Mouse (Mus musculus) cerebellum, postnatal 25 days (tissue): ENCODE data around the gene Rassf8.

Experiments
- DNase-seq, 2 experiments: peaks; one replicate each; pipeline ENCODE4 v3.0.0; 2021; ENCODE audit warnings: mixed read lengths in 2 of 2

Gene Rassf8

DNA sequence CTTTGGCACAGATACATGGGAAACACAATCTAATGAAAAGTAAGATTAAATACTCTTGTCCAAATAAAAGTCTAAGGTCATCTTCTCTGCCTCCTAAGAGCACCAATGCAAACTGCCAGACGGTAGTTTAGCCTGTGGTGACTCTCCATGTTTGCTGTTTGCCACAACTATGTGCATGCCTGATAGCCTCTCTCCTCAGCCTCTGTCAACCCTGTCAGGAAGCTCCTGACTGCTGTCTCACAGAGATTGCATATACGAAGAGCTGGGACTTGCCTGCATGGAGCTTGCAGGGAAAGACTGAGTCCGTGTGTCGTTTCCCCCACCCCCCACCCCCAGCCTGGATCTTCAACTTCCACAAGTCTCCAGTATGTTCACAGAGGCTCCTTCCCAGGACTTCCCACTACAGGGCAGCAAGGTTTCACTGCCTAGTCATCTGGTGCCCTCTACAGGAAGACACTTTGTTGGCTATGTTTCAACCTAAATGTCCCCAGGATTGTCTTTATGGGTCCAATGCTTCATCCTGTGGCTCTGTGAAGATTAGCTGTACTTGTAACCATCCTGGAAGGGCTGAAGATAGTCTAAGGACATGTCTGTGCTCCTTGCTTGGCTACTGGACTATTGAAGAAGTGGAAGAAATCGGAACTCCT, 77.2 kb downstream of the Rassf8 start:
- peak in 1 of 2 experiments; percentile 66 for DNase-seq

DNA sequence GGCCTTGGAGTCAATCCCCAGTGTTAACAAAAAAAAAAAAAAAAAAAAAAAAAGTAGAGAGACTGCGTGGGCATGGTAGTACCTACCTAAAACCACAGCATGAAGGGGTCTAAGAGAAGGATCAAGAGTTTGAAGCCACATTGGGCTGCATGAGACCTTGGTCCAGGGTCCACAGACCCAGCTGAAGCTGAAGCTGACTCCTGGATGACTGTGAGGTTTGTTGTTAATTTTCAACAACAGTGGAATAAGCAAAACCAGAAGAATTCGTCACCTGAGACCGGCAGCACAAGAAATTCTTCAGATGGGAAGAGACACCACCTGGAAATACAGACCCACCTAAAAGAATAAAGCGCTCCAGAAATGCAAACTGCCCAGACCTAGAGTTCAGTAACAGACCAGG, 79.8 kb downstream of the Rassf8 start:
- no peak for DNase-seq

GRCm38 (mm10) chr6:145829062-145829835, 82.7 kb downstream of the Rassf8 start:
- no peak for DNase-seq

GRCm38 (mm10) chr6:145830117-145830516, 83.6 kb downstream of the Rassf8 start:
- DNase-seq, result peak; percentile 79 to 86

DNA sequence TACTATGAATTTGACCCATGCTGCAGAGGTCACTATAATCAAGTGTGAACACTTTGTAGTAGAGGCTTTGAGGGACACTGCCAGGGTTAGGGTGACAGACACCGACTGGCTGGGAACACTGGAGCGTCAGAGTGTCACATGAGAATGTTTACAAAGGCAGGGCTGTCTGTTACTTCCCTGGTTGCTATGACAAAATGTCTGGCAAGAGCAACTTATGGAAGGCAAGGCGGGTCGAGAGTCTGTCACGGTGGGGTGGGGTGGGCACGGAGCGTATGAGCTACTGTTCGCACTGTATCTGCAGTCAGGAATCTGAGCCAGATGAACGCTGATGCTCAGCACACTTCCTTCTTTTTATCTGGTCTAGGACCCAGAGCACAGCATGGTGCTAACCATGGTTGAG, 84.1 kb downstream of the Rassf8 start:
- DNase-seq, result no peak

GRCm38 (mm10) chr6:145832927-145833326, 86.4 kb downstream of the Rassf8 start:
- DNase-seq, result no peak

DNA sequence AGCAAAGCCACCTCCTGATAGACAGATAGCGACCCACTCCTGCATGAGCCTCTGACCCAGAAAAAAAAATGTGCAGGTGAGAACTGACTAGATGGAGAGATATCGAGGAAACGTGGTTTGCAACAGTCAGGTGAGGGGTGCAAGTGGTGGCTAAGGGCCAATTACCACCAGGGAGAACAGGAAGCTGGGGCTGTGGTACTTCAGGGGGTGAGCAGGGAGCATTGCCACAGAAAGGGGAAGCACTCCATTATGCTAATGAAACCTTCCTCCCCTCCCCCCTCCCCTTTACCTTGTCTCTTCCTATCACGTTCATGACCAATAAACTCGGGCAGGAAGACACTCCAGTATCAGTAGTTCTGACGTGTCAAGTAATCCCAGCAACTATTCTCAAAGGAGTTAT, 88.8 kb downstream of the Rassf8 start:
- DNase-seq, result no peak

DNA sequence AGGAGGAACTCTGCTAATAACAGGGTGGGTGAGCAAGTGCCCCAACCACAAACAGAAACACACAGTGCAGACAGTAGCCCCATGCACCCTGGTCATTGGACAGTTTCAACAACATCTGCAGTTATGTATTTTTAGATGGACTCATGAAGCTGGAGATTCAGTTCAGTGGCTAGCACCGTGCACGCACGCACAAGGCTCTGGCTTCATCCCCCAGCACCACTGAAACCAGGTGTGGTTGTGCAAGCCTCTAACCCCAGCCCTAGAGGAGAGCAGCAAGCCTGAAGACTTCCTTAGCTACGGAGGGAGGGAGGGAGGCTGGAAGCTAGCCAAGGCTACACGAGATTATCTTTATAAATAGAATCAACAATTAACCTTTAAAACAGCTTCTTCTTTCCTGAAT, 99.1 kb downstream of the Rassf8 start:
- DNase-seq, result no peak

GRCm38 (mm10) chr6:145846076-145846475, 99.5 kb downstream of the Rassf8 start:
- DNase-seq, result no peak

GRCm38 (mm10) chr6:145846948-145847347, 100.4 kb downstream of the Rassf8 start:
- no peak for DNase-seq

DNA sequence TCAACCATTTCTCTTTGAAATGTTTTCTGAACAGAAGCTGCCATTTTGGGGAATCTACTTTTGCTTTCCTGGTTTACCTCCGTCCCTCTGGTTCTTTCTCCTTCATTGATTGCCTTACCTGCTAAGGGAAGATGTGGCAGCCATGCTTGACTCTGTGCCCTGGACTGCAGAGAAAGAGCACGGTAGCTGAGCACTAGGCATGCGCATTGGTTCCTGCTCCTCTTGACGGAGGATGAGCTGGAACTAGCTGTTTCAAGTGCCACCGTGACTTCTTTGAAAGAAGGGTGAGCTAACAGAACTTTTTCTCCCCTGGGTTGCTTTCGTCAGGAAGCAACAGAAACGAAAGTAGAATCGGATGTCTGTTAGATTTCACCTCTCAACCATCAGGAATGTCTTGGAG, 101.1 kb downstream of the Rassf8 start:
- DNase-seq, result no peak

DNA sequence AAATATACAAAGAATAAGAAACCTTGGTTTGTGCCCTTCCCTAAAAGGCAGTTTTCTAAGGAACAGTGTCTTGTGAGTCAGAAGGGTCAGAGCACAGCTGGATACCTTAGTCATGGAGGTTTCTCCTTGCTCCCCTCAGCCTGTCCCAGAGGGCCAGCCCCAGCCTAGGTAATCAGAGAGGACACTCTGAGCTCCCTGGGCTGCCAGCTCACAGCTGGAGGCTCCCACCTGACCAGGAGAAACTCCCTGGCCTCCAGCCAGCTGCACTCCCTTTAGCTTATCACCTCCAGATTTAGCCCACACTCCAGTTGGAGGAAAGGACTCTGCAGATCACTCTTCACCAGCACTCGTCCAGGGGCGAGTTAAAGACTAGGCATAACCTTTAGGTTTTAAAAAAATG, 104.2 kb downstream of the Rassf8 start:
- peak; percentile 72 to 82 for DNase-seq

- DNase-seq, result no peak
Measured at GRCm38 (mm10) chr6:145851956-145852355, 105.4 kb downstream of the Rassf8 start.

GRCm38 (mm10) chr6:145852708-145853107, 106.2 kb downstream of the Rassf8 start:
- DNase-seq, result no peak

GRCm38 (mm10) chr6:145853356-145854079, 107.0 kb downstream of the Rassf8 start:
- DNase-seq, result no peak

DNA sequence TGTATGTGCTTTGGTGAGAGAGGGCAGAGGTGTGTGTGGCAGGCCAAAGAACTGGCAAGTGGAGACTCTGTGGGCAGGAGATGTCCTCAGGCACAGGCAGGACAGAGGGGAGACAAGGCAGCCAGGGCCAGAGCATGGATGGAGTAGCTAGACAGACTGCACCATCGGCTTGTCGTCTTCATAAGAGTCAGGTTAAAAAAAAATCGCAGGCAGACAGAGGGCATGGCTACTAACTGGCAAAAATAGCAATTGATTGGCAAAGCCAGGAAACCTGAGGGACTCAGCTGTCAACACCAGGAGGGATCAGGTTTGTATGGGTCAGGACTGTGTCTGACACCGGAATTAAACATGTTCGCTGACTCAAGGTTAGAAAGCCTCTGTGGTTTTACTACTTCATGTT, 108.2 kb downstream of the Rassf8 start:
- peak; percentile 29 to 37 for DNase-seq

DNA sequence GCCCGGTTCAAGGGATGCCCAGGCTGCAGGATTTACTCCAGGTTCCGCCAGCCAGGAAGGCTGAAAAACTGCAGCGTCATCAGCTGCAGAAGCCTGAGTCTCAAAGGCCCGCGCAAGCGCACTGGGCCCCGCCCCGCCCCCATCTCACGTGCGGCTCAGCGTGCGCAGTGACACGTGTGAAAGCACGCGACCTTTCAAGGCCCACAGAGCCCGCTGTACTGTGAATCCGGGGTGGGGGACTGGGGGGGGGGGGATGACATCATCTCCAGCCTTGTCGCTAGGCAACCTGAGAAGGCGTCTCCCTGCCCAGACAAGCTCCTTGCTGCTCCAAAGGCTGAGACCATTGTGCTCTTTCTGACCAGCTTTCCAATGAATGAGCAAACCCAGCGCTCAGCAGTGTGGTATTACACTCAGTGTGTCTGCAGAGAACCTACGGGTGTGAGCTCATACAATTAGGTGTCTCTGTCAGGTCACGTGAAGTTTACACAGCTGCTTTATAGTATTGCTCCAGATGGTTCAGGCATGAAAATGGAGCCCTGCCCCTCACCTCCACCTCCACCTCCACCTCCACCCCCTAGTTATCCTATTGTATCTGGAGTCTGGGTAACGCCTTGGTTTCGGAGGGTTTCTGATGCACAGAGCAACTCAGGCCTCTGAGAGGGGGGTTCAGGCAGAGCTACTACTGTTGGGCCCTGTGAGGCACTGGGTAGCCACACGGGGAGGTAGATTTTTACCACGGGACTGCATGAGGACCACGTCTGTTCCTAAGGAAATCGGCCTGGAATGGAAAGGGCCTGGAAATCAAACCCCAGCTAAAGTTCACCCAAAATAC, 109.4 kb downstream of the Rassf8 start:
- DNase-seq, result peak; percentile 98 to 99

DNA sequence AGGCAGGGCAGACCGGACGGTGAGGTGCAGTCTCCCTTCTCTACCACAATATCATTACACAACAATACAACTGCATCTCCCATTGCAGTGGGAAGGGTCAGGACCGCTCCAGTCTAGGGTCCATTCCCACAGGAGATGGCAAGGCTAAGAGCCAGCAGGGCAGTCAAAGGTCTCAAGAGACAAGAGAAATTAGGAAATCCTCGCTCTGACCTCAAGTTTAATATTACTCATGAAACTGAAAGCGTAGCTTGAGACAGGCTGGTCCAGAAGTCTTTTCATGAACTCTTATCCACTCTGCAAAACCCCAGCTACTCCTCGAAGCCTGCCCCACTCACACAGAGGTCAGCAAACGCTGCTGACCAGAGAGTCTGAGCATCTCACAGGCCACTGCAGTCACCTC, 110.9 kb downstream of the Rassf8 start:
- DNase-seq, result no peak

DNA sequence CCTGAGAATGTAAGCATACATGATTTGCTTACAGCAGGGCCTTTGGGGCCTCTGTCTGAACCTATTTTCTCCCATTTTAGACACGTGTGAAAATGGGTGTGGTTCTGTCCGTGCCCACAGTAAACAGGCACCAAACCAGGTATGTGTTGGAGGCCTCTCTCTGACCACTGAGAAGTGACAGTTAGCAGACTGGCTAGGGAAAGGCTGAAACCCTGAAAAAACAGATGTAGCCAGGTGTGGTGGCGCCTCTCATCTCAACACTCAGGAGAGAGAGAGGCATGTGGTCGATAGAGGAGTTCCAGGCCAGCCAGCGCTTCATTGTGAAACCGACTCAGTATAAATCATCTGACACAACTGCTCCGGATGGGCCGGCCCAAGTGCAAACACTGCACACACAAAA, 111.9 kb downstream of the Rassf8 start:
- DNase-seq, result no peak

DNA sequence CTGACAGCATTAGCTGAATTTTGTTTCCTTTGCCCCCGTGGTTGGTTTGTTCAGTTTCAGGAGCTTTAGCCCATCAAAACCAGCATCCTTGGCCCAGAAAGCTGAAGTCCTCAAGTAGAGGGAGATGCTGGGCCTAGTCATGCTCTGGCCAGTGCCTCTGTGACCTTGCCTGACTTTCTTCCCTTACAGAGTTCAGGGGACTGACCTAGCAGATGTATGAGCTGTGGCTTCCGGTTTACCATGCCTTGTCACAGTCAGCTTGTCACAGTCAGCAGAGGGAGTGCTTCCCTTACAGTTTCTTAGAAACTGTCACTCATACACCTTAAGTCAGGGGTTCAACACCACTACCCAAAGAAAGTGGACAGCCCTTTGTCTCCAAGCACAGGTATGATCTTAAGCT, 113.8 kb downstream of the Rassf8 start:
- DNase-seq, result no peak

GRCm38 (mm10) chr6:145861462-145862227, 115.1 kb downstream of the Rassf8 start:
- no peak for DNase-seq

- DNase-seq, result no peak
Measured at GRCm38 (mm10) chr6:145862321-145862720, 115.8 kb downstream of the Rassf8 start.
